Mouse (Mus musculus): ENCODE measurements around the gene Thbs1.
A peak's percentile ranks its signal among the peaks of the same experiment; 100 is the strongest.

The Thbs1 gene

GRCm38 (mm10) chr2:118111488-118112131 is at the start of gene Thbs1:
Gene Thbs1 (plus strand): TSS chr2:118111876.
- DNase-seq (ENCODE audit: low spot score), result peak; percentile 84

- DNase-seq (ENCODE audit: low spot score), result no peak
Measured at GRCm38 (mm10) chr2:118064121-118064764, 47.4 kb upstream of the Thbs1 start.

- no peak for DNase-seq (ENCODE audit: low spot score)
Measured at GRCm38 (mm10) chr2:118066065-118066770, 45.5 kb upstream of the Thbs1 start.

DNA sequence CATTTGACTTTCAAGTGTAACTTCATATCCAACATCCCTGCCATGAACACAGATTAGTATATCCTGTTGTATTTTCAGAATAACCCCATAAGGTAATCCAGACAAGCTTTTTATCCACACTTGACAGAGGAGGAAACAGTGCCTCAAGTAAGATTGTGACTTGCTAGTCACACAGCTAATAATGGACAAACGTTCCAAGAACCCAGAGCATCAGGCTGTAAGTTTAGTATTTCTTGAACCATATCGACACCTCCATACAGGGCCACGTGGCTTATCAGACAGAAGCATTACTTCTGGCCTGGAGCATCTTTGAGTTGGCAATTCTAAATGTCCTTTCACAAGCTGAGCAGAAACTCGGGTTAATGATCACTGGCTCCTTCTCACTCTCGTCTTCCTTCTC is 41.7 kb upstream of the Thbs1 start:
- no peak for DNase-seq (ENCODE audit: low spot score)

- no peak for DNase-seq (ENCODE audit: low spot score)
Measured at GRCm38 (mm10) chr2:118072811-118073372, 38.8 kb upstream of the Thbs1 start.

GRCm38 (mm10) chr2:118074030-118074429 is 37.6 kb upstream of the Thbs1 start:
- no peak for DNase-seq (ENCODE audit: low spot score)

DNA sequence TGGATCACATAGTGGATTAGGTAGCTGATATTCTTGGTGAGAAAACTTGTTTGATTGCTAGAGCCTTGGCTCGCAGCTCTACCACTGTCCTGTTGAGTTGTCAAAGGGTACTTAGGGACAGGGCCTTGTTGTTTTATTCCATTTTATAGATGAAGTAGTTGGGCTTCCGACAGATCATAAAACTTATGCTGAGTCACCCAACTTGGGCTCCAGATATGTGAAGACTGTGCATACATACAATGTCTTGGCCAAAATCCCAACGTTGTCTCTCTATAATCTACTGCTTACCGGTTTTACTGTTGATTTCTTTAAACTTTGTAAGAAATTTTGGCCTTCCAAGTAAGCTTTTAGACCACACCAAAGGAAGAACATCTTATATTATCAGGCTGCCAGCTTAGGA is 36.5 kb upstream of the Thbs1 start:
- no peak for DNase-seq (ENCODE audit: low spot score)

DNA sequence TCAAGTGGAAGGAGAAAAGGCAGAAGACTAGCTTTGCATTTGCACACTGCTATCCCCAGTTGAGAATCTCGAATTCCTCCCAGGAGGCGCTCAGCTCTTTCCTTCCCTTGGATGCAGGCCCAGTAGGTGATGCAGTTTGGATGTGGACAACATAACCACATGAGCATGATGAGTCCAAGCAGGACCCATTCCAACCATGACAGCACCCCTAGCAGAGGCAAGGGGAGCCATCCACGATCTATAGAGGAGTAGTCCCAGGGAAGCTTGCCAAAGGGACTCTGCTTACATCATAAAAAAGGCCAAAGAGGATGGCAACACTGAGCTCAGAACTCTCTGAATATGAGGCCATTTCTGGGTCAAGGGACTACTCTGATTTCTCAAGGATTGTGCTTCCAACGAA is 32.5 kb upstream of the Thbs1 start:
- DNase-seq (ENCODE audit: low spot score), result no peak

DNA sequence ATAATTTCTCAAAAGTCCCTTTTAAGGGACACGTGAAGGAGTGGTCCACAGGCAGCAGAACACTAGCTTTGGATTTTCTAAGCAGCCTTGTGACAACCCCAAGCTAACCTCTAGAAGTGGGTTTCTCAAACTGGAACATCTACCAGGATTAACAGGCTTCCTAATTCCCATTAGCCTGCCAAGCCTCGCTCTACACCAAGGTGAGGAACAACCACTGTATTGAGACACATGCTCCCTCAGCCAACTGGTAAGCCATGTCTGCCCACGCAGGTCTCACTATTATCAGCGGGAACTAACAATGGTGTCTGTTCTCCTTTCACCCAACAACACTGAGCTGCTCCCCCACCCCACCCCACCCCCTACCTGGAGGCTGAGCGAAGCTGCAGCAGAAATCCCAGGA is 30.1 kb upstream of the Thbs1 start:
- no peak for DNase-seq (ENCODE audit: low spot score)

DNA sequence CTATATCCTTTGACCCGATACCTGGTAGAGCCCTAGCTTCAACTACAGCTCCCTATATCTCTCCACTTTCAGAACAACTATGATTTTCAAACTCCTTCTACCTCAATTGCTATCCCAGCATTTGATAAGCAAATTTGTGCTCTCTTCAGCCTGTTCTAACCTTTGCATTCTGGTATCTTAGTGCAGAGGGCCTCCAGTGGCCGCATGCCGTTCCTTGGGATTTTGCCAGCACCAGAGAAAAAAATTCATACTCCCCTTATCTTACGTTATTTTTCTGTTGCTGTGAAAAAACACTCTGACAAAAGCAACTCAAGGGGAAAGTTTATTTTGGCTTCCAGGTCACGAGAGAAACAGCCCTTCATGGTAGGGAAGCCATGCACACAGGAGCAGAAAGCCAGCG is 28.0 kb upstream of the Thbs1 start:
- DNase-seq (ENCODE audit: low spot score), result no peak

DNA sequence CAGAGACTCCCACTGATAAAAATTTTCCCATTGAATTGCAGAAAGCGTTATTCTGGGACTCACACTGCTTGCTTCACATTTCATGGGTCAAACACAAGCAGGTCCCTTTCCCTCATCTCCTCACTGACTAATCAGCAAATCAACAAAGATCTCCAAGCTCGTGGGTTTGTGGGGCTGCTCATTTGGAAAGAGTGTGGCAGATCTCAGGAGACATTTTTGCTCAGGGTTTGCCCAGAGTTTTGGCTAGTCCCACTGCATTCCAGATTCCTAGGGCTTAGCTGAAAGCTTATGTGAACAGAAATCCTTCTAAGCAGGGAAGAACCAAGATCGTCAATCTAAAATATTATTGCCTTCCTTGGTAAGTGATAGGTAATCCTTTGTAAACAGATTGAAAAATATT is 27.0 kb upstream of the Thbs1 start:
- no peak for DNase-seq (ENCODE audit: low spot score)

- no peak for DNase-seq (ENCODE audit: low spot score)
Measured at GRCm38 (mm10) chr2:118085647-118086046, 26.0 kb upstream of the Thbs1 start.

DNA sequence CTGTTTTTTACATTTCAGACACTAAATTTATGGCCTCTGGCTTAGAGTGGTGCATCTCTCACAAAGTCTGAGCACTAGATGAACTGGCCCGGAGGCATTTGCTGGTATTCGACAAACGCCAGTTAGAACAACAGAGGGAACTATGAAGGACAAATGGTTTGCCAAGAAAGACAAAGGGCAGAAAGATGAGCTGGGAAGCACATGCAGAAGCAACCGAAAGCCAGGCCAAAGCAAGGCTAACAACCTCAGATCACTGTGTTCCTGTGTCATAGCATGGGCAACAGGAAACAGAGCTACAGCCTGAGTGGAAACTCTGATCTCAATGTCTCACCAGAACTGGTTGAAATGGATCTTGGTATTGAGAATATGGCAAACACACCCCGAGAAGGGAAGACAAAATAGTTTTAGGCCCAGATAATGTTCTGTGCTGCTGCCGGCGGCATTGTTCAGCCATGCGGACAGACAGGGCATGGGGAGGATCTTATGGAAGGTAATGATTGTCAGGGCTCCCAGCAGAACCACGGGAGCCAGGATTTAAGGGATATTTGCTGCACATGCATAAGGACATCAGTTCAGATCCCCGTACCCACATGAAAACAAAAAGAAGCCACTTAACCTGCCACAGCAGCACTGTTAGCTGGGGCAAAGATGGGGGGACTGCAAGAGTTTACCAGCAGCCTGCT is 24.5 kb upstream of the Thbs1 start:
- DNase-seq (ENCODE audit: low spot score), result no peak

GRCm38 (mm10) chr2:118091226-118091625 is 20.4 kb upstream of the Thbs1 start:
- DNase-seq (ENCODE audit: low spot score), result no peak

GRCm38 (mm10) chr2:118099104-118099503 is 12.6 kb upstream of the Thbs1 start:
- DNase-seq (ENCODE audit: low spot score), result peak; percentile 45

DNA sequence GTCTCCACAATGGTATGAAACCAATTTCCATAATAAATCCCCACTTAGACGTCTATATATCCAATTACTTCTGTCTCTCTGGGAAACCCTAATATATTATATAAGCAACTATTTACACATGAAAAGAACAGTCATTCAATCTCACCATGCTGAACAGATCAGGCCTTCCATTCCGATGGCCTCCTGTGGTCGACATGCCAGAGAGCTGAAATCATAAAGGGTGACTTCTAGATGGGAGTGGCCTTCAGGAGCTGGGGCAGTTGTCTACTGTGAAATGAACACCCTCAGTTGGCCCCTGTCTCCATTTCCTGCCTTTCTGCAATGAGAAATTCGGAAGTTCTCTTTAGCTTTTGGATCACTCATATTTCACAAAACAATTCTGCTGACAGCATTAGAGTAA is 9.5 kb upstream of the Thbs1 start:
- DNase-seq (ENCODE audit: low spot score), result no peak

- peak; percentile 65 for DNase-seq (ENCODE audit: low spot score)
Measured at GRCm38 (mm10) chr2:118110225-118110915, 1.3 kb upstream of the Thbs1 start.

- DNase-seq (ENCODE audit: low spot score), result peak; percentile 89
Measured at GRCm38 (mm10) chr2:118111116-118111487, 574 bp upstream of the Thbs1 start.

- no peak for DNase-seq (ENCODE audit: low spot score)
Measured at GRCm38 (mm10) chr2:118112438-118112837, 762 bp downstream of the Thbs1 start.

DNA sequence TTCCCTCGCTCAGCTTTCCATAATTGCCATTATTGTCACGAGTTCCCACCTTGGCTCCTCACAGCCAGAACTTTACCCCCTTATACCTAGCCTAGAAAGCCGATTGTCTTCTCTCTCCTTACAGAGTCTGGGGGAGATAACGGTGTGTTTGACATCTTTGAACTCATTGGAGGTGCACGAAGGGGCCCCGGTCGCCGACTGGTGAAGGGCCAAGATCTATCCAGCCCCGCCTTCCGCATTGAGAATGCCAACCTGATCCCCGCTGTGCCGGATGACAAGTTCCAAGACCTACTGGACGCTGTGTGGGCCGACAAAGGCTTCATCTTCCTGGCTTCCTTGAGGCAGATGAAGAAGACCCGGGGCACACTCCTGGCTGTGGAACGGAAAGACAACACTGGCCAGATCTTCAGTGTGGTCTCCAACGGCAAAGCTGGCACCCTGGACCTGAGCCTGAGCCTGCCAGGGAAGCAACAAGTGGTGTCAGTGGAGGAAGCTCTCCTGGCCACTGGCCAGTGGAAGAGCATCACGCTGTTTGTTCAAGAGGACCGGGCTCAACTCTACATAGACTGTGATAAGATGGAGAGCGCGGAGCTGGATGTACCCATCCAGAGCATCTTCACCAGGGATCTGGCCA is 1.3 kb downstream of the Thbs1 start:
- no peak for DNase-seq (ENCODE audit: low spot score)

GRCm38 (mm10) chr2:118113808-118114524 is 2.3 kb downstream of the Thbs1 start:
- DNase-seq (ENCODE audit: low spot score), result peak; percentile 44

Data from urinary bladder, postnatal 14 days (tissue).